Mouse (Mus musculus) lung, postnatal 14 days (tissue): ENCODE results near the gene Zic1.

Experiments
- DNase-seq: peaks from one replicate; pipeline ENCODE4 v3.0.0; 2021

Zic1 gene

DNA sequence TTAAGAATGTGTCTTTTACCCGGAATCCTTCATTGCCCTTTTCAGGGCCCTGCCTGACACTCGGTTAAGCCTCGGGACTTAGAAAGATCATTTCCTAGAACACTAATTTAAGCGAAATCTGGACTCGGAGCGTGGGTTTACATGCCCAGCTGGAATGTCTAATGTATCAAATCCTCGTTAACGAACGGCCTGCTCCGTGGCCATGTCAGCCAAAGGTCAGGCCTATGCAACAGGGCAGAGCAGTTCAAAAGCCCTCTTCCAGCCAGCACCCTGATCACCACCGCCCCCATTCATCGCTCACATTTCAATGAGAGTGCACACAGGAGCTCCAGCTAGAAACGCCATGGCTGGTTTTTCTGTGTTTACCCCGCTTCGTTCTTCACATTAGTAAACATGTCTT lies 12.8 kb downstream of the Zic1 start:
- no peak for DNase-seq

DNA sequence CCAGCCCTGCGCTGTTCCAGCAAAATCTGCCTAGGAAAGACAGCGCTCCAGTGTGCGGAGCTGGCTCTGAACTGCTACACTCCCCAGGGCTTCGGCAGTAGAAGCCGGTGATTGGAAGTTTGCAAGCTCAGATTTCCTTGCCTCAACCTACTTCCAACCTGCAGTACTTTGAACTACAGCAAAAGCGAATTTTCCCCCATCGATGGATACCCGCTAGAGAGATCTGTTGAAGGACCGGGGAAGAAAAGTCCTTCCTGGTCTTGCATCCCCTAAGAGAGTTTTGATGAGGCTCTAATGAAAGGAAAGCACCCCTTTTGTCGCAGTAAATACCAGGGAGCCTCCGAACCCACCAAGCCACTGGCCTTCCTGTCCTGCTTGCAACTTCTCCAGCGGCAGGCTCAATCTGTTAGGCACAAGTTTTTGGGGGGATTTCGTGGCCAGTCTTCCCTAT lies 13.6 kb downstream of the Zic1 start:
- DNase-seq: no peak

DNA sequence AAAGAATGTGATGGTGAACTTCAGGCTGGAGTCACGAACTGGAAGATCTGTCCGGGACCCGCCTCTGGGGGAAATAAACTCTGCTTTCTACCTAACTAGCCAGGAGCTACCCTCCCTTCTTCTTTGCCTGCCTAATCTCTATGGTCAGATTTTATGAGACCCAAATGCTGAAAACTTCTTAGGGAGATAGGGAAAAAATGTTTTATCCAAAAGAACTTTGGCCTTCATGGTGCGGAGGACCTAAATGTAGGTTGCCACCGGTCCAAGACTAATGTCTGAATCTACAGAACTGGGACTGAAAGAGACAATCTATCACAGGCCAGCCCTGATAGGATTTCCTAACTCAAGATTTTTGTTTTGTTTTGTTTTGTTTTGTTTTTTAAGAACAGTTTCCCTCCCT lies 14.2 kb downstream of the Zic1 start:
- no peak for DNase-seq

DNA sequence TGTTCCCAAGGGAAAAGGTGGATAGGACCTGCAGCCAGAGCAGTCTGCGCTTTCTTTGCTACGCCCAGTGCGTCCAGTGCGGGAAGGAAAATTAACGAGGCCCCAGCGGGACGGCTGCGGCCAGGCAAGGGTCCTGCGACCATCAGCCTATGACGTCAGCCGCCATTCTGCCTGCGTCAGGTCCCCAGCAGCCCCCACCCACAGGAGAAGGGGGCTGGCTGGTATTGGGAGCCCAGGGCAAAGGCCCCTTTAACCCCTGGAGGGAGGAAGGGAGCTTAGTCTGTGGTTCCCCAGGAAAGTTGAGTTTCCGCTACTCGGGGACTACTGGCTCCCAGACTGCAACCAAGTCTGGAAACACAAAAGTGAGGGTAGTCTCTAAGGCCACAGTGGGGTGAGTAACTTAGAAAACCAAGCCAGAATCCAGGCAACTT lies 14.7 kb downstream of the Zic1 start:
- no peak for DNase-seq

DNA sequence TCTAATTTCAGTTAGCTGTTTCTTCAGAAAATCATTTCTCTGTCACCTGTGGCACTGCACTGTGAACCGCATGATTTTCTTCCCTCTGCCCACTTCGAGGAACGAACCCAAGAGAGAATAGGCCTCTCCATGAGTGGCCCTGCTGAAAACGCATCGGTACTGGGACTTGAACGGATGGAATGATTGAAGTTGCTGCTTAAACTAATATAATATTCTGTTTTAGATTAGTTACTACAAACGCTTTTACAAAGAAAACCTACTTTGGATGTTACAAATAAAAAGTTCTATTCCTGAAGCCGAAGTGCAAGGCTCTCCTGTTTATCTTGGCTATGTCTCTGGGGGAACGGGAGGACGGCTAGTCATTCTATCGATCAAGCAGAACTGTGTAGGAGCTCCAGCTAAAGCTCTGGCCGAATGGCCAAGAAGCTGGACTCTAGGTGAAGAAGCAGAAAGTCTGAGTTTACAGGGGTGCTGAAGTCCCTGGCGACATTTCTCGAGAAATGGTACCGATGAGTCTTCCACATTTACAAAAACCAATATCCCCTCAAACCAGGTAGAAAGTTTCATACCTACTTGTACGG lies 15.3 kb downstream of the Zic1 start:
- DNase-seq: no peak

DNA sequence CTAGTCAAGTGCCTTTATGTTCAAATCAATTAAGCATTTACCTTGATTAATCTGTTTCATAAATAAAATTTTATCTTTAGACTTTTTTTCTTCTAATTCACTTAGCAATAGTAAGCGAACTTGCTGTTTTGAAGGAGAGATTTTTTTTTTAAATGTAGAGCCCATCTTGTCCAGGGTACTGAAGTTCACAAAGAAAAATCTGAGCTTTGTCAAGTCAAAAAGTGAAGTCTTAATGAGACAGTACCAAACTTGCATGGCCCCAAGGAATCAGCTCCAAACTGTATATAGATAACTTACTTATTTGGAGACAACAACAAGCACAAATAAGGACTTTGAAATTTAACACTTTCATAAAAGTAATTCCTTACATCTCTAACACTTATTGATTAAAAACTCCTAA lies 16.9 kb downstream of the Zic1 start:
- DNase-seq: no peak

DNA sequence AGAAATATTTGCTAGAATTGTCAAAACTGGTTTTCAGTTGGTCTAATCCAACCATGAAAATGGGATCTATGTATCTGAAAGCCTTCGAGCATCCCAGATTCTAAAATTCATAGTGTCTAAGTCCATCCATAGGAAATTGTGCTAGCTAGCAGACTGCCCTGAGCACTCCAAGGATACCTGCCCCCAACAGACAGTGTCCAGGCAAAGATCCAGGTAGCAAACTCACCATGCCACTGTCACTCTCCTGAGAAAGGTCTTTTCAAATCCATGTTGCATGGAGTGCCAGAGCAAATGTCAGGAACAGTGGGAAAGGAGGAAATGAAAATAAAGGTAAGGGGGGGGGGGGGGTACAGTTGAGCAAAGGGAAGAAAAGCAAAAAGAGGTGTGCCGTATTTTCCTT lies 18.0 kb downstream of the Zic1 start:
- DNase-seq: no peak
